Mouse (Mus musculus) myocyte (in vitro differentiated cells): ENCODE measurements around the gene Dkc1. TPM values are rescaled to one million over a fixed set of nuclear protein-coding genes. Genes with fewer than 3 reads are reported as not detected.

ENCODE experiments used
- H3K27me3 ChIP-seq: one replicate; pipeline ENCODE4 v1.6.1; 2011; ENCODE audit not compliant: control insufficient read depth, insufficient read depth, insufficient read length
- H3K36me3 ChIP-seq: one replicate; pipeline ENCODE4 v1.6.1; 2011; ENCODE audit not compliant: control insufficient read depth, insufficient read depth
- H3K4me2 ChIP-seq: one replicate; pipeline ENCODE4 v1.6.1; 2011; ENCODE audit warnings: low read depth, control low read depth
- H3K4me3 ChIP-seq: one replicate; pipeline ENCODE4 v1.5.1; 2011; ENCODE audit warnings: mild to moderate bottlenecking, control low read depth, moderate library complexity
- H3K79me2 ChIP-seq: one replicate; pipeline ENCODE4 v1.6.1; 2011; ENCODE audit not compliant: control insufficient read depth, insufficient read depth
- H3ac ChIP-seq: one replicate; pipeline ENCODE4 v1.6.1; 2011; ENCODE audit not compliant: control insufficient read depth, insufficient read length
- CEBPB ChIP-seq: IDR thresholded peaks from 2 replicates; pipeline ENCODE4 v1.6.1; 2011; ENCODE audit warnings: mild to moderate bottlenecking, moderate library complexity; ENCODE audit not compliant: poor library complexity, insufficient read depth, severe bottlenecking
- E2F4 ChIP-seq: IDR thresholded peaks from one replicate; pipeline ENCODE4 v1.6.1; 2011; ENCODE audit warnings: mild to moderate bottlenecking, control low read depth, moderate library complexity; ENCODE audit not compliant: insufficient read depth
- MAX ChIP-seq: IDR thresholded peaks from one replicate; pipeline ENCODE4 v1.6.1; 2011; ENCODE audit warnings: low read depth, mild to moderate bottlenecking, control low read depth
- MYOD1 ChIP-seq, 3 experiments: IDR thresholded peaks; one replicate each; pipeline ENCODE4 v1.6.1; 2011; ENCODE audit warnings: control low read depth in 2 of 3, low read depth in 2 of 3, mild to moderate bottlenecking in 2 of 3, moderate library complexity in 1 of 3; ENCODE audit not compliant: insufficient read length in 2 of 3, control insufficient read depth in 1 of 3
- MYOG ChIP-seq, 3 experiments: IDR thresholded peaks; one replicate each; pipeline ENCODE4 v1.6.1; 2011; ENCODE audit warnings: control low read depth in 2 of 3, low read depth in 2 of 3, mild to moderate bottlenecking in 2 of 3; ENCODE audit not compliant: insufficient read length in 2 of 3, control insufficient read depth in 1 of 3, insufficient read depth in 1 of 3
- POLR2A ChIP-seq: IDR thresholded peaks from one replicate; pipeline ENCODE4 v1.6.1; 2011; ENCODE audit warnings: low read depth, mild to moderate bottlenecking, control low read depth, moderate library complexity; ENCODE audit not compliant: insufficient read length
- POLR2AphosphoS2 ChIP-seq: IDR thresholded peaks from one replicate; pipeline ENCODE4 v1.6.1; 2011; ENCODE audit warnings: low read depth, control low read depth; ENCODE audit not compliant: insufficient read length
- REST ChIP-seq: IDR thresholded peaks from one replicate; pipeline ENCODE4 v1.6.1; 2011; ENCODE audit warnings: mild to moderate bottlenecking, control low read depth, moderate library complexity; ENCODE audit not compliant: insufficient read depth, insufficient read length
- SRF ChIP-seq: IDR thresholded peaks from one replicate; pipeline ENCODE4 v1.6.1; 2011; ENCODE audit warnings: low read depth; ENCODE audit not compliant: control insufficient read depth, insufficient read length
- TCF12 ChIP-seq: IDR thresholded peaks from one replicate; pipeline ENCODE4 v1.6.1; 2011; ENCODE audit warnings: mild to moderate bottlenecking, control low read depth; ENCODE audit not compliant: poor library complexity, insufficient read depth, severe bottlenecking
- TCF3 ChIP-seq: IDR thresholded peaks from one replicate; pipeline ENCODE4 v1.6.1; 2011; ENCODE audit warnings: low read depth, control low read depth; ENCODE audit not compliant: insufficient read length
- USF1 ChIP-seq: IDR thresholded peaks from one replicate; pipeline ENCODE4 v1.6.1; 2011; ENCODE audit warnings: low read depth, mild to moderate bottlenecking, control low read depth, moderate library complexity
- polyA plus RNA-seq: library from polyadenylated mRNA; unstranded; fragments of >200 nt; fragmentation: generic; extraction: Trizol; gene quantifications from one replicate; pipeline ENCODE4 v1.2.1, GENCODE M21; 2012; ENCODE audit warnings: missing spikeins

Dkc1 gene
- polyA plus RNA-seq, 1 experiment, result 16.9 TPM

GRCm38 (mm10) chrX:75126893-75127292, 31.2 kb downstream of the Dkc1 start:
- TF ChIP-seq TCF12, result no peak
- no peak for TF ChIP-seq POLR2AphosphoS2
- no peak for TF ChIP-seq MYOD1 (IDR thresholded peaks at IDR 0.05; ENCODE audit: control insufficient read depth in 1 of 3, insufficient read length in 2 of 3, low read depth in 2 of 3)
- TF ChIP-seq MYOG (IDR thresholded peaks at IDR 0.05; ENCODE audit: control insufficient read depth in 1 of 3, insufficient read depth in 1 of 3, insufficient read length in 2 of 3, low read depth in 2 of 3), result no peak
- no peak for TF ChIP-seq MAX
- no peak for TF ChIP-seq REST
- TF ChIP-seq TCF3, result no peak
- TF ChIP-seq E2F4, result no peak
- TF ChIP-seq USF1, result no peak
- TF ChIP-seq CEBPB, result no peak
- no peak for TF ChIP-seq SRF
- TF ChIP-seq POLR2A, result no peak
- no peaks in the 10 kb centered on the region for H3K27me3 ChIP-seq
- peaks cover 4% of the 10 kb centered on the region for H3K36me3 ChIP-seq
- no peak overlapping the region for H3K4me3 ChIP-seq
- no peak overlapping the region for H3K4me2 ChIP-seq
- H3K79me2 ChIP-seq, result peaks cover 4% of the 10 kb centered on the region
- no peak overlapping the region for H3ac ChIP-seq

GRCm38 (mm10) chrX:75128333-75128980, 32.8 kb downstream of the Dkc1 start:
- H3K4me2 ChIP-seq, result peak overlapping the region; percentile 21
- H3K79me2 ChIP-seq, result peaks cover 4% of the 10 kb centered on the region
- no peak overlapping the region for H3K4me3 ChIP-seq
- peaks cover 4% of the 10 kb centered on the region for H3K36me3 ChIP-seq
- TF ChIP-seq CEBPB, result no peak
- TF ChIP-seq REST, result no peak
- no peak for TF ChIP-seq MAX
- no peak for TF ChIP-seq TCF3
- no peak for TF ChIP-seq MYOG (IDR thresholded peaks at IDR 0.05; ENCODE audit: control insufficient read depth in 1 of 3, insufficient read depth in 1 of 3, insufficient read length in 2 of 3, low read depth in 2 of 3)
- TF ChIP-seq TCF12, result no peak
- TF ChIP-seq MYOD1 (IDR thresholded peaks at IDR 0.05; ENCODE audit: control insufficient read depth in 1 of 3, insufficient read length in 2 of 3, low read depth in 2 of 3), result no peak
- no peak for TF ChIP-seq POLR2A
- TF ChIP-seq SRF, result no peak
- TF ChIP-seq E2F4, result no peak
- no peak for TF ChIP-seq USF1
- TF ChIP-seq POLR2AphosphoS2, result no peak
- H3K27me3 ChIP-seq, result no peaks in the 10 kb centered on the region
- H3ac ChIP-seq, result no peak overlapping the region

GRCm38 (mm10) chrX:75129474-75129873, 33.8 kb downstream of the Dkc1 start:
- TF ChIP-seq E2F4, result no peak
- Histone ChIP-seq H3K79me2 (peaks cover 4% of the 10 kb centered on the region), H3K4me2 (peak overlapping the region; percentile 78), H3ac (no peak overlapping the region), H3K27me3 (no peaks in the 10 kb centered on the region), H3K36me3 (no peaks in the 10 kb centered on the region), H3K4me3 (peak overlapping the region; percentile 50)

GRCm38 (mm10) chrX:75130467-75131160, 35.0 kb downstream of the Dkc1 start, which contains the start of gene Mpp1:
Gene Mpp1, minus strand, starts transcription at chrX:75131016.
- H3ac ChIP-seq, result no peak within 1 kb of the TSS
- TF ChIP-seq POLR2A (peak; percentile 76), CEBPB (no peak), POLR2AphosphoS2 (peak; percentile 66)
- peak within 1 kb of the TSS; percentile 78 for H3K4me2 ChIP-seq
- H3K27me3 ChIP-seq, result no peaks in the 10 kb centered on the region
- peaks cover 4% of the 10 kb centered on the region for H3K79me2 ChIP-seq
- H3K4me3 ChIP-seq, result peak within 1 kb of the TSS; percentile 50
- H3K36me3 ChIP-seq, result no peaks in the 10 kb centered on the region

GRCm38 (mm10) chrX:75136938-75137337, 41.3 kb downstream of the Dkc1 start:
- TF ChIP-seq MYOD1 (IDR thresholded peaks at IDR 0.05; ENCODE audit: control insufficient read depth in 1 of 3, insufficient read length in 2 of 3, low read depth in 2 of 3) (no peak), MYOG (IDR thresholded peaks at IDR 0.05; ENCODE audit: control insufficient read depth in 1 of 3, insufficient read depth in 1 of 3, insufficient read length in 2 of 3, low read depth in 2 of 3) (no peak), MAX (no peak), TCF3 (no peak), REST (no peak), TCF12 (no peak)
- no peaks in the 10 kb centered on the region for H3K36me3 ChIP-seq
- no peak overlapping the region for H3K4me2 ChIP-seq
- H3K4me3 ChIP-seq, result no peak overlapping the region
- no peak overlapping the region for H3ac ChIP-seq
- H3K27me3 ChIP-seq, result no peaks in the 10 kb centered on the region
- no peaks in the 10 kb centered on the region for H3K79me2 ChIP-seq
